Mouse (Mus musculus) c-Kit-positive CD71-negative TER-119-negative erythroid progenitor cells, embryonic 14.5 days (primary cell): Measurements from ENCODE around the gene Olfr1440.

Experiments
- DNase-seq: peaks from one replicate; pipeline ENCODE4 v3.0.0-alpha.2; 2013; ENCODE audit warnings: low read depth

Gene Olfr1440

DNA sequence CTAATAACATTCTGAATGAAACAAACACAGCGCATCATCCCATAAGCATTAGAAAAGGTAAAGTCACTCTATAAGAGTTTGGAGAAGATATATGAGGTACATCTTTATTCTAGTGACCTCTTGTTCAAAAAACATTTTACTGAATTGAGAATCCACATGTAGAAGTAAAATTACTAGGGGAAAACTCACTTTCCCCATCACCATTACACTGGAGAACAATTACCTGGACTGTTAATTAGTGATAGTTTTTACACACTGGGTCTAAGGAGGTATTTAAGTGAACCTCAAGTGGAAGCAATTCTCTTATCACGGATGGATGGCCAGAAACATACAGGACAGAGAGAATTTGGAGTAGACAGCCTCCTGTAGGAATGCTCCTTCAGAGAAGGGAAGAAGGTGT lies at the start of gene Olfr1440:
Olfr1440 (plus strand) TSS at position 301 of the 400 bp plus-strand sequence.
- DNase-seq: no peak

DNA sequence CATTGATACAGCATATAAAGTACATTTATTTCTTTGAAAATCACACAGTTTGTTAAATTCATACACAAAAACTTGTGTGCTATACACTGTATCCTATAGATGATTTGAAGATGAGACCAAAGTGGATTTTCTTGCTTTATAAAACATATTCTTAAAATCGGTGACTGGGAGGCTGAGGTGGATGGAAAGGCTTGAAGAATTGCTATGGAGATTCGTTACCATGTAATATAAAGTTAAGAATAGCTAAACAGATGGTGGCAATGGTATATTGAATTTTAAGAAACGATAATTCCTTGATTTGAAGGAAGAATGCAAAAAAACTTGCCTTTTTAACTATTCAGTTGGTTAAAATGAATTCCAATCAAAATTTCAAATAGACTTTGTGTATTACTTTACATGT lies 14.1 kb upstream of the Olfr1440 start:
- DNase-seq: no peak

GRCm38 (mm10) chr19:12374465-12375025 lies 12.5 kb upstream of the Olfr1440 start:
- no peak for DNase-seq

GRCm38 (mm10) chr19:12413737-12414136 lies 26.7 kb downstream of the Olfr1440 start:
- no peak for DNase-seq

- DNase-seq: no peak
These were observed 30.3 kb downstream of the Olfr1440 start, which contains the start of gene Olfr1441 for GRCm38 (mm10) chr19:12417361-12417760. Gene Olfr1441 (plus strand): TSS chr19:12417433.

GRCm38 (mm10) chr19:12418312-12418711 lies 31.2 kb downstream of the Olfr1440 start:
- no peak for DNase-seq

DNA sequence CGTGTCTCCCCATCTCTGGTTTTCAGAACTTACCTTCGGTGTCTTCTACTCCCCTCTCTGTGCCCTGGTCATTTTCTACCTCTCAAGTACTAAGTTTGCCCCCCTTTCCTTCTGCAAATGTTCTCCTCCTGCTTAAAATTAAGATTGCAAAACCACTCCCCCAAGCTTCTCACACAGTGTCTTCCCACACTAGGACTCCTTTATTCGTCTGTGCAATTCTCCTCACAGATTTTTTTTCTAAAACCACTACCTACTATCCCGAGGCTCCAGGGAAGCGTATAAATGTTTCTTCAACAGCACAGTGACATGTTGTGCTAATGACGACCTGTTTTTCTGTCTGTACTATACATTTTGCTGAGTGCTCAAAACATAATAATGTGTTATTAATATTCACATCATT lies 33.5 kb downstream of the Olfr1440 start:
- no peak for DNase-seq

GRCm38 (mm10) chr19:12421680-12422079 lies 34.6 kb downstream of the Olfr1440 start:
- DNase-seq: no peak

- DNase-seq: no peak
These were observed 40.0 kb downstream of the Olfr1440 start for GRCm38 (mm10) chr19:12427101-12427500.

GRCm38 (mm10) chr19:12427605-12428004 lies 40.5 kb downstream of the Olfr1440 start, which contains the start of gene Pfpl:
Gene Pfpl (plus strand): TSS chr19:12427905.
- DNase-seq: no peak

DNA sequence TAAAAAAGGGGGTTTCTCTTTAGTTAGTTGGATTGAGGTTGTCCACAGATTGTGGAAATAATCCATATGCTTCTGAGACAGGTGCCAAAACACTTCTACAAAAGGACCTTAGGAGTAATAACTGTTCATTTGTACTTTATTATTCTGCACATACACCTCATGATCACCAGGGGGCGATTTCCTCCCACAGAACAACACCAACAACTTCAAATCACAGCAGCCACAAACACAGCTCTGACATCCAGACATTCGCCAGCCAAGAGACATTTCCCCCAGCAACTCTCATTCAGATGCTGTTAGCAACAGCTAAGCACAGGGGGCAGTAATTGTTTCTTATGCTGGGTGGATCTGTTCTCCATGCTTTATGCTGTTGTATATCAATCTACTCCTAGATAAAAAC lies 46.0 kb downstream of the Olfr1440 start:
- DNase-seq: no peak

DNA sequence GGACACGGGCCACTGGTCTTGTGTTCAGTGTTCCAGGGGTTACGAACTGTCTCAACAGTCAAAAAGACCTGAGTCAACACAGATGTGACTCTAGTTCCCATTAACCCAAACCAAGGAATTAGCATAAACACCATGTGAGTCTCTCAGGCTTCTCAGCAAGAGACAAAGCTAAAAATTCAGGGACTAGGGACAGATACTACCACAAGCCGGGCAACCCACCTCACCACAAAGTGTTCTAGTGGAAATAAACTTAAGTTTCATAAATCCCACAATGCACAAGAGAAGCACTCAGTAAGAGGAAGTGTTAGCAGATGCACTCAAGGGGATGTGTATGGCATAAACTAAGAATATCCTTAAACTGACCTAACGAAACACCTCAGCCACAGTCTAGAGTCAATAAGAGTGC lies 47.9 kb downstream of the Olfr1440 start:
- peak; percentile 39 for DNase-seq

GRCm38 (mm10) chr19:12435750-12436524 lies 48.9 kb downstream of the Olfr1440 start:
- DNase-seq: no peak

DNA sequence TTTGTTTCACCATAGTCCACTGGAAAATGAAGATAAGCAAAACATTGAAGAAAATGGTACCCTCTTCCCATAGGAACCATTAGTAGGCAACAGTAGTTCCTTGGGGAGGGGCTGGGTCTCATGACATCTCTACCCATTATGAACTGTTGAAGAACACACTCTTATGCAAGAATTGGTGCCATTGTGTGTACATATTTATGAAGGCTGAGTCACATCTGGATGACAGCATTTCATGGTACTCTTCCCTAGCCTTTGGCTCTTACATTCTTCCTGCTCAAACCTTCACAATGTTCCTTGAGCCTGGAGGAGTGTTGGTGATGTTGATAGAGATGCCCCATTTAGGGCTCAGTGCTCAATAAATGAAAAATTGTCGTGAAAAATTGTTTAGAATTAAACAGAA lies 52.5 kb downstream of the Olfr1440 start:
- DNase-seq: no peak

DNA sequence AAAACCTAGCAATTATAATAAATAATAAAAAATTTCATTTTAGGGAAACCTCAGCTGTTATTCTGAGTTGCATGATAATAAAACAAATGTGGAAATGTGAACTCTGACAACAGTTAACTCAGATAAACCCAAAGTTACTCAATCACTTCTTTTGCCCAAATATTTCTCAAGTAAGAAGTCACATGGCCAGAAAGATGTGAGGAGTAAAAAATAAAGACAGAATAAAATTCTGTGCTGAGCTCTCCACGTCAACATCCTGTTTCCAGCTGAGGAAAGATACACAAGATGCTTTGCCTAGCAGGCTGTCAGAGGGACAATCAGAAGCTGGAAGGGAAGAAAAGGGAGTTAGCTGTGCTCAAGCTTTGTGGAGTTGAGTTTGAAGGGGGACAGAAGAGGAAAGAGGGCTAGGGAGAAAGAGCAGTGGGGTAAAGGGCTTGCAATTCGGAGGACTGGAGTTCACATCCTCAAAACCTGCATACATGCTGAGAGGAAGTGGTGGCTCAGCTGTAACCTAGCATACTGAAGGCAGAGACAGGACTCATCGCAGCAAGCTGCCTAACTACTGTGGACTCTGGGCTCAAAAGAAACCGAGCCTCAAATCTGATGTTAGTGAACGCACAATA lies 53.1 kb downstream of the Olfr1440 start:
- no peak for DNase-seq

GRCm38 (mm10) chr19:12442560-12442959 lies 55.5 kb downstream of the Olfr1440 start:
- DNase-seq: no peak

DNA sequence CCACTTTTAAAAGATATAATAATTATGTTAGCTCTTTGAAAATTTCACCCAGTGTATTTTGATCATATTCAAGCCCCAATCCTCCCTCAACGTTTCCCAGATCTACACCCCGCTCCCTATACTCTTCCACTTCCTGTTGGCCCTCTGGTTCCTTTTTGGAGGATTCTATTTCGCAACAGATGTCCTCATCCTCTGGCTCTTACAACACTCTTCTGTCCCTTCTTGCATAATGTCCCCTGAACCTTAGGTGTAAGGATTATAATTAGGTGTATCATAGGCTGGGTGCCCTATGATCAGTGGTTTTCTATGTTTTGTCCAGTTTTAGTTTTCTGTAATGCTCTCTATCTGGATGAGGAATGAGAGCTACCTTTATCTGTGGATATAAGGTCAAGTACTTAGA lies 57.9 kb downstream of the Olfr1440 start:
- DNase-seq: no peak
